Mouse (Mus musculus): ENCODE results near the gene Galnt2. TPM values are rescaled to one million over a fixed set of nuclear protein-coding genes. Genes with fewer than 3 reads are reported as not detected.

The Galnt2 gene
- polyA plus RNA-seq, 2 experiments from 2014 or later: 18.5 to 18.7 TPM

DNA sequence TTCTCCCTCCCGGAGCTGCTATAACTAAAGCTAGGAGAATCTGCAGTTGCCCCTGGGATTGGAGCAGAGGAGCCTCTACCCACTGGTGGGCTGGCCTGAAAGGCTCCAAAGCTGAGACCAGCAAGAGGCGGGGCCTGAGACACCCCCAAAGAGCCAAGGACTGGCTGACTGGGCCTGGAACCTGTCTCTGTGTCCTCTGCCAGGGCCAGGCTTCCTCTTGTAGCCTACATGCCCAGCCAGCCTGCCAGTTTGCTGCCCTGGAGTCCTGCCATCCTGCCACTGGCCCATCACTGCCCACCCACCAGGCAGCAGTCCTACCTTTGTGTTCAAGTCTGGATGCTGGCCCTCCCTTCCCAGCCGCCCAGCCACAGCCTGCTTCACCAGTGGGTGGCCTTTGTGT, 99.2 kb downstream of the Galnt2 start:
- no peak for ATAC-seq

GRCm38 (mm10) chr8:124331094-124331493, 99.9 kb downstream of the Galnt2 start:
- no peak for ATAC-seq

GRCm38 (mm10) chr8:124331706-124332105, 100.5 kb downstream of the Galnt2 start:
- ATAC-seq: no peak

DNA sequence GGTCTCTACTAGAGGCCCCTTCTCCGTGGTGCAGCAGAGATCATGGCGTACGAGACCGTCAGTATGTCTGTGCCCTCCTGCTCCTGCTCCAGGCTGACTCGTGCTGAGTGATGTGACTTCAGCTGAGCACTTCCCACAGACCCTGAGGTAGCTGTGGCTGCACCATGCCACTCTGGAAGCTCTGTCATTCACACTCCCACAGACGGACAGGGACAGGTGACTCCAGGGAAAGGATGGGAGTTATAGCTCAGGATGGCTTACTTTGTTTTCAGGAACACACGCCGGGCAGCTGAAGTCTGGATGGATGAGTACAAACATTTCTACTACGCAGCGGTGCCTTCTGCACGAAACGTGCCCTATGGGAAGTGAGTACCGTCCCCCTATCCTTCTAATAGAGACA, 105.1 kb downstream of the Galnt2 start:
- no peak for ATAC-seq

DNA sequence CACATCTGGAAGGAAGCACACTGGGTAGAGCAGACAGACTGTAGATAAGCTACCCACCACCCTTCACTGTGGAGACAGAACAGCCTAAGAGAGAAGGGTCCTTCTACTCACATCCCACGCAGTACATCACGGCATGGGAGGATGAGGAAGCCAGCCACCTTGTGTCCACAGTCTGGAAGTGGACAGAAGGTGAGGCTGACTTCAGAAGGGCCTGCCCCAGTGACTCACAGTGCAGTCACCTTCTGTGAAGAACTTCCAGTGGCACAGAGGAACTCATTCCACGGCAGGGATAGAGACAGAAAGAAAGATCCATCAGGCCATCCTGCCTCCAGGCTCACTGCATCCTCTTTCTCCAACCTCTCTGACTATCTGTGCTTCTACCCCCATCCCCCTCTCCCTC, 108.6 kb downstream of the Galnt2 start:
- no peak for ATAC-seq

DNA sequence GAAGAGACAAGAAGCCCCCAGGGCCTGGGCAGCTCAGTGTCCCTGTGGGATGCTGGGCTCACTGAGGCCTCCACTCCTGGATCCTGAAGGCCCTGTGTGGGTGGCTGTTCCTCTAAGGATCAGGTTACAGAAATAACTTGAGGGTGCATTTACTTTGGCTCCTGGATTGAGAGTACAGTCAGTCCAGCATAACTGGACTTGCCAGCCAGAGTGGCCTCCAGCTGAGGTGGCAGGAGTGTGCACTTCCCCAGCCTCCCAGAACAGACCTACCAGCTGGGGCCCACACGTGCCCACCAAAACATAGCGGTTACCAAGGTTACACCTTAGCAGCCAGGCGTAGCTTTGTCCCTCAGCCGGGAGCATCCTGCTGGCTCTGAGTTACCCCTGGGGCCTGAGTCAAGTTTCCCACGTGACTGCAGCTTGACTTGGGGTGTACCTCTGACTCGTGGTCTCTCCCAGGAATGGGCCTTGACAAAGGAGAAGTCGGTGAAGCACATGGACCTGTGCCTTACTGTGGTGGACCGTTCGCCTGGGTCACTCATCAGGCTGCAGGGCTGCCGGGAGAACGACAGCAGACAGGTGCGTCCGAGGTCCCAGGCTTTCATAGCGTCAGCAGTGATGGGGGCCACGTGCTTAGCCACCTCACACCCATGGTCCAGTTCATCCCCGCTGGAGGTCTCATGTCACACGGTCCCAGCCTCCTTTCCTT, 109.3 kb downstream of the Galnt2 start:
- ATAC-seq: no peak

DNA sequence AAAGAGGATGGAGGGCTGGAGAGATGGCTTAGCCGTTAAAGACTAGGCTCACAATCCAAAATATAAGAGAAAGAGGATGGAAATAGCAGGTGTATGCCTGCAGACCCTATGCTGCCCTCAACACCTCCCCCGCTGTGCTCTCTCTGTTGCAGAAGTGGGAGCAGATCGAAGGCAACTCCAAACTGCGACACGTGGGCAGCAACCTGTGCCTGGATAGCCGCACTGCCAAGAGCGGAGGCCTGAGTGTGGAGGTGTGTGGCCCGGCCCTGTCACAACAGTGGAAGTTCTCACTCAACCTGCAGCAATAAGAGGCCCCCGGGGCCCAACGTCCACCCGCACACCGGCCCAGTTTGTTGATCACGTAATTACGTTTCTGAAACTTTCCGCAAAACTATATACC, 112.0 kb downstream of the Galnt2 start:
- ATAC-seq: no peak

DNA sequence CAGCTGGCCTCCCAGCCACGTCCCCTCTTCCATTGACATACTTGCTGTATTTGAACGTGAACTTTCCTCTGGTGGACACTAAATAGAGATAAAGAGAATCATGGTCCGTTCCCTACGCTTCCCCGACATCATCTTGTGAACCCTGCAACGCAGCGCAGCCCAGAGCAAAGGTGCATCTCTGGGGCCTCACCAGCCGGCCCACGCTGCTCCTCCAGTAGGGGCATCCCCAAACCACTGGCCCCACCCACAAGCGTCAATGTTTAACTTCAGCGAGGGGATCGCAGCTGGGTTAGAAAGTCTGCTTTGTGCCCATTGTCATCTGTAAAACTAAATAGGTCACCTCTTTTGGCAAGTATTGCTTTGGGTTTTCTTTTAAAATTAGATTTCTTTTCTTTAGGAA, 112.8 kb downstream of the Galnt2 start:
- peak; percentile 54 for ATAC-seq

DNA sequence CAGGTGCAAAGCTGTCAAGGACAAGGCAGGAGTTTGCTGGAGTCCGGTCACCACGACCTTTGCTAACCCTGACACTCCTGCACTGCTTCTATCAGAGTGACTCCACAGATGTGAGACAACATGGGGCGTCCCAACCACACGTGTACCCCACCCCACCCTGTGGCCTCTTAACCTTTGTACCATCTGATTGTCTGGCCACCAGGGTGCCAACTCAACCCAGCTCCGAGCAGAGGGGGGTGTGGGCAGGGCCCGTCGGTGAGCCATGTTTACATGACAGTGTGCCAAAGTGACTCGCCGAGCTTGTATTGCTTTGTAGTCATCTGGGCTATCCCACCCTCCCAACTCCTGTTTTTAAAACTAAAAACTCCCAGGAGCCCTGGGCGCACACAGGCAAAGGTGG, 113.9 kb downstream of the Galnt2 start:
- ATAC-seq: no peak

DNA sequence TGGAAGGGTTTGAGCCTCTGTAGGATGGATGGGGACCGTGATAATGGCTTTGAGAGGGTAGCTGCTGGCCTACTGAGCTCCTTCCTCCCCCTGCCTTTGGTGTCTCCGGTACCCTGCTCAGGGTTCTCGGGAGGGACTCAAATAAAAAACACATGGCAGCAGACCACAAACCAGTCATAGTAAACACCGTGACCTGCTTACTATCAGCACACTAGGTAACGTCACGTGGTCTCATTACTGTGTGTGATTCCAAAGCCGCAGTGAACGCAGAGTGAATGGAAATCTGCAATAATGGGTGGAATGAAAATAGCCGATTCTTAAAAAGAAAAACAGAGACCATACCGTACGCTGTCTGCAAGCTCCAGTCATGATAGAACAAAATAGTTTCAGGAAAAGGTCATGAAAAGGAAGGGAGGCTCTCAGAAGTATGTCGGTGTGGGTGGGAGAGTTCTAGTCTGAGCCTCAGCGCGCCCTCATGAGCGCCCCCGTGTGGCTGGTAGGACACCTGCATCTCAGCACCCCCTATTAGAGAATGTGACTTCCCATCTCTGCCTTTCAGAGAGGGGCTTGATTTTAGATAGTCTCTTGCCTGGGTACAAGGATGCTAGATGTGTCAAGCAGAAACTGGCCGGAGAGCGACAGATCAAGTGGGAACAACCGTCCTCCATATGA, 115.8 kb downstream of the Galnt2 start:
- ATAC-seq: peak; percentile 73

DNA sequence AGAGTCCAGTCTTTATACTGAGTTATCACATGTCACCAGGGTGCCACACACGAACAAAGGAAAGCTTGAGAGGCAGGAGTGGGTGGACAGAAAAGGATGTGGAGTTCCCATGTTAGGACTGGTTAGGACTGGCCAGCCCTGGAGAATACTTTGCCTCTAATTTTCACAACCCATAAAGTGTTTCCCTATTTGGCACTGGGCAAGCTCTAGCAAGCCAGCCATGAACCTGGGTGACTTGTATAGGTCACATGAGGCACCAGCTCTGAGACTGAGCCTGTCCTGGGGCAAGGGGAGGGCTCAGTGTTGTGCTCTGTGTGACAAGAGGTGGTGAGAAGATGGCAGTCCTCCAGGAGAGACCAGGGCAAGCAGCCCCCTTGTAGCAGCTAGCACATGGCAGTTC, 116.9 kb downstream of the Galnt2 start:
- no peak for ATAC-seq

DNA sequence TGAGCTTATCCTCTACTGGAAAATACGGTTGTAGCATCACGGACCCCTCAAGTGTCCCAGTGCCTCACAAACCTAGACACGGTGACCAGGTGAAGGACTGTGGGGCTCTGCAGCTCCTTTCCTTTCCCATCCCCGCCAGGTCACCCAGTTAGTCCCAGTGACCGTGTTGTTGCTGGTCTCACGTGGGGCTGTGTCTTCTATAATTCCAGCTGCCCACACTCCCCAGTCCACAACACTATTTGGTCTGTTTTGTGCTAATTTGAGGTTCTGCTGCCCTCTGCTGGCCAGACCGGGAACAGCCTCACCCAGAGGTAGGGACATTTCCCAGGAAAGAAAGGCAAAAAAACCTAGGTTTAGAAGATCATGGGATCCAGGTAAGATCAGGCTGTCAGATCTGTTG, 118.5 kb downstream of the Galnt2 start:
- ATAC-seq: peak; percentile 38

DNA sequence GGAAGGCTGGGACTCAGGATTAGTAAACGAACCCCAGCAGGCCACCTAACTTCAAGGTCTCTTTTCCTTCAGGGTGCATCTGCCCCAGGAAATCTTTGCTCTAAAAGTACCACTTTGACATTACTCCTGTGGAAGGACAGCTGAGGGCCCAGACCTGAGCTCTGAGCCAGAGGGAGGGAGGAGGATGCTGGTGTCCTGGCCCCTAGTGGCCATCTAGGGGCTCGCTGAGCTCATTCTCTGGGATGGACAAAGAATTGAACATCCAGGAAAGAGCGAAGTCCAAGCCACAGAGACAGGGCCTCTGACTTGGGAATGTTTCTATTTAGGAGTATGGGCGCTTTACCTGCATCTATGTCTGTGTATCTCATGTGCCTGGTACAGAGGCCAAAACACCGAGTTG, 120.4 kb downstream of the Galnt2 start:
- no peak for ATAC-seq

GRCm38 (mm10) chr8:124360911-124361310, 129.7 kb downstream of the Galnt2 start:
- no peak for ATAC-seq

DNA sequence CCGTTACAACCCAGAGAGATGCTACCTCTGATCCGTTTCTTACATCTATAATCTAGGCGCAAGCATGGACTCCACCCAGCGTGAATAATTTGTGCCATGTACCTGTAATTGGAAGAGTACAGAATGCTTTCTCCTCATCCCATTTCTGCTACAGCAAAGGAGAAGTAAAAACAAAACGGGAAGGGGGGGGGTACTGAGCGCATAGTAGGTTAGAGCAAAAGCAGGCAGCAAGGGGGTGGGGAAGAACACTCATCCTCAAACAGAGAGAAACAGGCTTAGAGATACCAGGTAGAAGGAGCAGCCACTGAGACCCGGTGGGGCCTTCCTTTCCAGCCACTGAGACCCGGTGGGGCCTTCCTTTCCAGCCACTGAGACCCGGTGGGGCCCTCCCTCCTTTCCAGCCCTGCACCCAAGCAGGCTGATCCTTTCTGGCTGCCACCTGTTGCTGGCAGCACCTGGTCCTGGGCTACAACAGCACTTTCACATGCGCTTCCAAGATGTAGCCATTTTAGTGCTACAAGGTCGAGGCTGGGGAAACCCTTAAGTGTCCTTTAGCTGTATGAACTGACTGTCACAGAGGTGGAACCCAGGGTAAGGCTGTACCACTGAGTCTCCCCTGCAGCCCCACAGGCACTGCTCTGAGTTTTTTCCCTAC, 130.7 kb downstream of the Galnt2 start:
- ATAC-seq: no peak

DNA sequence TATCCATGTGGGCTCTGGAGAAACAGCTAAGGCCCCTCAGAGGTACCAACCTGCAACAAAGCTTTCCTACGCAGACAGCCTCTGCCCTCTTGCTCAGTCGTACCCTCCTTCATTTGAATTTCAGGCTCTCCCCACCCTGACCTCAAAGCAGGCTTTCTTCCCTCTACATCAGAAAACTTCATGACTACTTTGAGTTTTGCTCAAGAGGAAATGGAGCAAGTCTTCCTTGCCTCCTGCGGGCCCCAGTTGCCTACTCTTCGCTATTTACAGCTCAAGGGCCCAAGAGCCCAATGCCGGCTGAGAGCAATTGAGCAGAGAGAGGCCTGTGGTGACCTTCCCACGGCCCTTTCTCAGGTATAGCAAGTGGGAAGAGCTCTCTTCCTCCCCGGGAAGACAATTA, 131.4 kb downstream of the Galnt2 start:
- no peak for ATAC-seq

- no peak for ATAC-seq
These were observed 132.1 kb downstream of the Galnt2 start for GRCm38 (mm10) chr8:124363337-124363736.

- peak; percentile 65 for ATAC-seq
These were observed 137.0 kb downstream of the Galnt2 start for GRCm38 (mm10) chr8:124368213-124368612.

GRCm38 (mm10) chr8:124370422-124371183, 139.4 kb downstream of the Galnt2 start:
- ATAC-seq: no peak

DNA sequence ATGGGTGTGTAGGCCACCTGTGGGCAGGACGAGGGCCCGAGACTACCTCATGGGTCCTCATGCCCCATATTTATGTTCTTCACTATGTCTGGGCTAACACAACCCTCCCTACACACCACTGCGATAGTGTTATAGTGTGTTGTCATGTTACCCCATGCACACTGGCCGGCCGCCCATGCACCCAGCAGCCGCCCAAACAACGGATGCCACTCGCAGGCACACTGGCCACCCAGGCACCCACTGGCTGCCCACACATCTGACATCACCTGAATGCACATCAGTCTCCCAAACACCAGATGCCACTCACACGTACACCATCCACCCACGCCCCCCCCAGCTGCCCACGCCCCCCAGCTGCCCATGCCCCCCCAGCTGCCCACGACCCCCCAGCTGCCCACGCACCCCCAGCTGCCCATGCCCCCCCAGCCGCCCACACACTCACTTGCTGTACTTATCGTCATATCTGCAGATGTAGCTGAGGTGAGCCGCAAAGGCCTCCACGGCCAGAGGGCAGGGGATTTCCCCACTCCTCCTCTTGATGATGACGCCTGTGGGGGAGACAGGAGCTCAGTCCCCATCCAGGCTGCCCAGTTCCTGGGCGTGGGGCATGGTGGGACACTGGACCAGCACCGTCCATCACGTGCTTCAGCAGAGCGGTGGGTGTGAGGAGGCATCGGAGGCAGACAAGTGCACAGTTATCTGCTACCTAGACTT, 140.4 kb downstream of the Galnt2 start:
- peak; percentile 60 for ATAC-seq

GRCm38 (mm10) chr8:124373753-124374152, 142.6 kb downstream of the Galnt2 start:
- ATAC-seq: no peak

DNA sequence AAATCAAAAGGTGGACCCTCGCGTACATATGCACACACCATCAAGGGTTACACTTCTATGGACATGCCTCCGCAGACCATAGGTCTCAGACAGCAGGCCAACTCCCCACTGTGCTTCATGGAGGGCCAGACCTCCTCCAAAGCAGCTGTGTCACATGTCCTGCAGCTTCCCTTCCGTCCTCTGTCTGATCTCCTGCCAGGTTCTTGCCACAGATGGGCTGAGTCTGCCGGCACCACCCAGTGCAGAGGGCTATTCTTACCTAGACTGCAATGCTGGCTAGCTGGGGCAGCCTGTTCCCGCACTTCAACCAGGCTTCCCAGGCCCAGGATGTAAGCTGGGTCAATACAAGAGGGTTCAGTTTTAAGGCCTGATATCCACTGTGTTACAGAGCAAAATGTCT, 144.0 kb downstream of the Galnt2 start:
- ATAC-seq: no peak

GRCm38 (mm10) chr8:124375727-124376126, 144.5 kb downstream of the Galnt2 start:
- no peak for ATAC-seq
